Mouse (Mus musculus): ENCODE data around the gene Cnot10. TPM values are rescaled to one million over a fixed set of nuclear protein-coding genes. Genes with fewer than 3 reads are reported as not detected.

The Cnot10 gene
- total and polyA plus RNA-seq, 3 experiments: 49.4 to 67.8 (median 58.3) TPM

DNA sequence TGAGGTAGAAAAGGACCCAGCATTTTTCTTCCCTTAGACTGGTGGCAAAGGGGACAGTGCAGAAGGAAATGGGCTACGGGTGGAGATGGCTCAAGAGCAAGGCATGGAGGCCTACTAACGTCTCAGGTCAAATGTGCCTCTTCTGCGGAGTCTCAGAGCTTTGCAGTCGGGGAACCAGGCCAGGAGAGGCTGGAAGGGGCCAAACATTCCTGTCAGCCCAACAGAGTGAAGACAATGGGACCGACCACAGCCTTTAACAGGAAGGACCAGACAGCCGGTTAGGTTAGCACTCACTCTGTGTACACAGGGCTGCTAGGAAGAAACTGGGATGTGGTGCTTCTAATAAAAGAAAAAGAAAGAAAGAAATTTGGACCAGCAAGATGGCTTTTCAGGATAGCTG is 90.0 kb downstream of the Cnot10 start:
- no peaks in the 10 kb centered on the region for H3K27me3 ChIP-seq (replicated peaks)
- dilution Hi-C loops (cut with MboI; ENCODE audit: extremely low pct_ligation_motif_present, extremely low pct_unique_long_range_greater_than_20kb, low sequenced_read_pairs): no loop called here
- no peak overlapping the region for H3K9ac ChIP-seq (ENCODE audit: insufficient read depth, low read depth)
- in situ Hi-C loops (cut with MboI; ENCODE audit: low pct_ligation_motif_present, low pct_unique_long_range_greater_than_20kb, low sequenced_read_pairs): no loop called here
- H3K4me2 ChIP-seq (ENCODE audit: insufficient read depth, low read depth, poor library complexity, severe bottlenecking): no peak overlapping the region
- H3K4me1 ChIP-seq (ENCODE audit: control insufficient read depth in 1 of 2, insufficient read depth in 2 of 2): peaks cover 0 to 53% of the 10 kb centered on the region in 2 experiments; a peak in 2 of 4 replicates
- no peak overlapping the region for H3K4me3 ChIP-seq (replicated peaks in 1 of 3; ENCODE audit: low read depth in 2 of 3, low read length in 2 of 3, poor library complexity in 1 of 3)
- TF ChIP-seq NRF1 (IDR thresholded peaks at IDR 0.05; ENCODE audit: low read depth, low read length): no peak
- no peak for TF ChIP-seq MYC (IDR thresholded peaks at IDR 0.05; ENCODE audit: low read depth, low read length)
- no peak for TF ChIP-seq SMC3 (IDR thresholded peaks at IDR 0.05; ENCODE audit: low read depth, low read length)
- no peak for TF ChIP-seq CTCF (conservative IDR thresholded peaks at IDR 0.05 in 1 of 2, IDR thresholded peaks at IDR 0.05 in 1 of 2; ENCODE audit: low read depth in 2 of 2, low read length in 2 of 2)
- TF ChIP-seq ELF1 (IDR thresholded peaks at IDR 0.05; ENCODE audit: low read depth, low read length): no peak
- TF ChIP-seq JUN (IDR thresholded peaks at IDR 0.05; ENCODE audit: insufficient read depth, low read depth, low read length): no peak
- no peak for TF ChIP-seq NELFE (IDR thresholded peaks at IDR 0.05; ENCODE audit: low read depth, low read length)
- no peaks in the 10 kb centered on the region for H3K36me3 ChIP-seq (replicated peaks in 1 of 2; ENCODE audit: control insufficient read depth in 1 of 2, insufficient read depth in 1 of 2, low read length in 1 of 2)
- DNase-seq (ENCODE audit: extremely low read depth): no peak
- H3K9me3 ChIP-seq (replicated peaks; ENCODE audit: low read length): no peaks in the 10 kb centered on the region
- no peak overlapping the region for H3K27ac ChIP-seq (ENCODE audit: insufficient read depth, low read depth)
- H3K79me2 ChIP-seq (replicated peaks; ENCODE audit: control insufficient read depth, extremely low read depth, insufficient read depth, poor library complexity, severe bottlenecking): no peaks in the 10 kb centered on the region

DNA sequence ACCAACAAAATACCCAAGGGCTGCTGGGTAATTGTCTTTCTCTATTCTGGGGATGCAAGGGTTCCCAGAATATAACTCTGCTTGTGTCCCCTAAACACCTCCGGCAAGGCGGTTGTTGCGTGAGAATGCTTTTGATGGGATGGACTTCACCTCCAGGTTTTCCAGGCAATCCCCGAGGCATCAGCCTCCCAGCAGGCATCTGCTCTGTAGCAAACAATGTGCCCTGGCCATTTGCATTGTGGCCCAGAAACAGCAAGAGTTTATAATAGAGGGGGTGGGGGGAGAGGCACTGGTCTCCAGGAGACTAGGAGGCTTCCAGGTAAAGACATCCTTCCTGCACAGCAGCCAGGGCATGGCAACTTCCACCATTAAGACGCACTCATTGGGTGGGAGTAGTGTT is 90.9 kb downstream of the Cnot10 start:
- in situ Hi-C loops (cut with MboI; ENCODE audit: low pct_ligation_motif_present, low pct_unique_long_range_greater_than_20kb, low sequenced_read_pairs) (no loop called here), dilution Hi-C loops (cut with MboI; ENCODE audit: extremely low pct_ligation_motif_present, extremely low pct_unique_long_range_greater_than_20kb, low sequenced_read_pairs) (no loop called here)
- DNase-seq (ENCODE audit: extremely low read depth): no peak
- TF ChIP-seq JUN (IDR thresholded peaks at IDR 0.05; ENCODE audit: insufficient read depth, low read depth, low read length): no peak
- no peak for TF ChIP-seq RCOR1 (conservative IDR thresholded peaks at IDR 0.05; ENCODE audit: low read depth, low read length)
- no peak for TF ChIP-seq MAZ (IDR thresholded peaks at IDR 0.05; ENCODE audit: low read depth, low read length)
- TF ChIP-seq CTCF (conservative IDR thresholded peaks at IDR 0.05 in 1 of 2, IDR thresholded peaks at IDR 0.05 in 1 of 2; ENCODE audit: low read depth in 2 of 2, low read length in 2 of 2): no peak
- no peaks in the 10 kb centered on the region for H3K79me2 ChIP-seq (replicated peaks; ENCODE audit: control insufficient read depth, extremely low read depth, insufficient read depth, poor library complexity, severe bottlenecking)
- H3K4me1 ChIP-seq (ENCODE audit: control insufficient read depth in 1 of 2, insufficient read depth in 2 of 2): peaks cover 0 to 44% of the 10 kb centered on the region in 2 experiments; a peak in 2 of 4 replicates
- H3K4me2 ChIP-seq (ENCODE audit: insufficient read depth, low read depth, poor library complexity, severe bottlenecking): no peak overlapping the region
- no peak overlapping the region for H3K9ac ChIP-seq (ENCODE audit: insufficient read depth, low read depth)
- H3K27me3 ChIP-seq (replicated peaks): no peaks in the 10 kb centered on the region
- no peak overlapping the region for H3K27ac ChIP-seq (ENCODE audit: insufficient read depth, low read depth)
- no peaks in the 10 kb centered on the region for H3K36me3 ChIP-seq (replicated peaks in 1 of 2; ENCODE audit: control insufficient read depth in 1 of 2, insufficient read depth in 1 of 2, low read length in 1 of 2)
- no peak overlapping the region for H3K4me3 ChIP-seq (replicated peaks in 1 of 3; ENCODE audit: low read depth in 2 of 3, low read length in 2 of 3, poor library complexity in 1 of 3)
- H3K9me3 ChIP-seq (replicated peaks; ENCODE audit: low read length): no peaks in the 10 kb centered on the region

DNA sequence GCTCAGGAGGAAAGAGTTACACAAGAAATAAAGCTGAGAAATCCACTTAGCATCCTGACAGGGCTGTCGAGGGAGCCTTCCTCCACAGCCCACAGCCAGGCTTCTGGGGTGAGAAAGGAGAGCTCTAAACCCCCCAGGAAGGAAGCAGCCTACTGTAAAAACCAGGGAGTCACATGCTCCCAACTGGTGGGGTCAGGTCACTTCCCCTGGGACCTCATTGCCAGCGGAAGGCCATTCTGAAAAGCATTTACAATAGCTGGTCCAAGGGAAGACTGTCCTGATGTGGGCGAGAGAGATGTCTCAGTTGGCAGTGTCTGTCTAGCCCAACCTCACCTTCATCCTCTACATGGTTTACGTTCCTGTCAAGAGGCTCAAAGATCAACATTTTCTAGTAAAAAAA is 91.5 kb downstream of the Cnot10 start:
- H3K4me1 ChIP-seq (ENCODE audit: control insufficient read depth in 1 of 2, insufficient read depth in 2 of 2): peaks cover 0 to 38% of the 10 kb centered on the region in 2 experiments; a peak in 2 of 4 replicates
- dilution Hi-C loops (cut with MboI; ENCODE audit: extremely low pct_ligation_motif_present, extremely low pct_unique_long_range_greater_than_20kb, low sequenced_read_pairs): no loop called here
- no peak overlapping the region for H3K4me3 ChIP-seq (replicated peaks in 1 of 3; ENCODE audit: low read depth in 2 of 3, low read length in 2 of 3, poor library complexity in 1 of 3)
- no peaks in the 10 kb centered on the region for H3K36me3 ChIP-seq (replicated peaks in 1 of 2; ENCODE audit: control insufficient read depth in 1 of 2, insufficient read depth in 1 of 2, low read length in 1 of 2)
- H3K27me3 ChIP-seq (replicated peaks): no peaks in the 10 kb centered on the region
- no peak for DNase-seq (ENCODE audit: extremely low read depth)
- H3K9ac ChIP-seq (ENCODE audit: insufficient read depth, low read depth): no peak overlapping the region
- in situ Hi-C loops (cut with MboI; ENCODE audit: low pct_ligation_motif_present, low pct_unique_long_range_greater_than_20kb, low sequenced_read_pairs): no loop called here
- H3K4me2 ChIP-seq (ENCODE audit: insufficient read depth, low read depth, poor library complexity, severe bottlenecking): no peak overlapping the region
- H3K27ac ChIP-seq (ENCODE audit: insufficient read depth, low read depth): no peak overlapping the region
- no peaks in the 10 kb centered on the region for H3K9me3 ChIP-seq (replicated peaks; ENCODE audit: low read length)
- TF ChIP-seq ZKSCAN1 (IDR thresholded peaks at IDR 0.05; ENCODE audit: borderline replicate concordance, low read depth, low read length) (no peak), ZNF384 (IDR thresholded peaks at IDR 0.05; ENCODE audit: low read depth, low read length) (no peak), CHD1 (IDR thresholded peaks at IDR 0.05; ENCODE audit: low read depth, low read length) (no peak), MEF2A (IDR thresholded peaks at IDR 0.05; ENCODE audit: borderline replicate concordance, low read depth, low read length) (no peak), NRF1 (IDR thresholded peaks at IDR 0.05; ENCODE audit: low read depth, low read length) (no peak), ZMIZ1 (IDR thresholded peaks at IDR 0.05; ENCODE audit: low read depth, low read length) (no peak), CHD2 (IDR thresholded peaks at IDR 0.05; ENCODE audit: low read length) (no peak)
- H3K79me2 ChIP-seq (replicated peaks; ENCODE audit: control insufficient read depth, extremely low read depth, insufficient read depth, poor library complexity, severe bottlenecking): no peaks in the 10 kb centered on the region

Data from CH12.LX (cell line).